Mouse (Mus musculus) frontal cortex, postnatal 36 days (tissue): ENCODE data around the gene Hspb8.
"Not testable (repeated sequence)": the region's sequence is repeated elsewhere in the genome, so short reads cannot be mapped to it uniquely, and the experiment has no call there.

ENCODE experiments used
- DNase-seq, 2 experiments: peaks; one replicate each; pipeline ENCODE4 v3.0.0; 2022; ENCODE audit warnings: low spot score in 2 of 2

Gene Hspb8

DNA sequence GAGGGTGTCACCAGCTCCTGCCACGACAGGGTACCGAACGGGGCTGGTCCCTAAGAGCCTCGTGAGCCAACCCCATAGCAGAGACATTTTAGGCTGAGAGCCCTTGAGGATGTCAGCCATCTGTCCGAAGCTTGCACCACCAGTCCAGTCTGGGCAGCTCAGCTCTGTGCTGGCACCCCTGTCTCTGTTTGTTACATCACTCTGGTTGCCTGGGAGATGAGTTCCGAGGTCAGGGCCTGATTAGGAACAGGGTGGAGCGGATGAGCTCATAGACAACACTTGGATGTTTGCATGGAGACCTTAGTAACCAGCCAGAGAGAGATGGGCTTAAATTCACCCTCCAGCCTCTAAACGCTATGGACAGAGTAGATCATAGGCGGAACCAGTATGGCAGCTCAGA, 30.1 kb downstream of the Hspb8 start:
- no peak for DNase-seq

DNA sequence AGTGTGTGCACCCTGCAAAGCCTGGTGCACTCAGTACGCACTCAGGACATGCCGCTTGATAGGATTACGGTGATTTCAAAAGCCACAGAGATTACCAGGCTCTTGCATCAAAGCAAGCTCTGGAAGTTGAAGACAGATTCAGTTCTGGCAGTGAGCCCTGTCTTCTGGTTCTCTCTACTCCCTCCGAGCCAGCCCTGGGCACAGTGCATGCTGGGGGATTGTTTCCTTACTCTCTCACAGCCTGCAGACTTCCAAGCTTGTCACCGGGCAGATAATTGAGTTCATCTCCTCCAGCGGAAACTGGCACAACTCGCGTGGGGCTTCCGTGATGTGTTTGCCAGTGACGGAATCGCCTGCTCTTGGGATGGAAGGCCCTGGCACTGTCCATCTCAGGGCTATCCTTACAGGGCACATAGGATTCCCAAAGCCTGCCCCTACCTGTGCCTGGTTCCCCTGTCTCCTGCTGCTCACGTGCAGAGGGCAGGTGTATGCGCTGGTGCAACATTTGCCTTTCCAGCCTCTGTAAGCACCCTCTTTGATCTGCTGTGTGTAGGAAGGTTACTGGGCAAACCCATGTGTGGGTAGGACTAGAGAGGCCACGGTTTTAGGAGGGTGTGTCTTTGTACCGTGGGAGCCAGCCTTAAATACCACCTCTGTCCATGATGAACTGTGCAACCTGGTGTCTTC, 32.7 kb downstream of the Hspb8 start:
- peak; percentile 28 to 61 for DNase-seq

DNA sequence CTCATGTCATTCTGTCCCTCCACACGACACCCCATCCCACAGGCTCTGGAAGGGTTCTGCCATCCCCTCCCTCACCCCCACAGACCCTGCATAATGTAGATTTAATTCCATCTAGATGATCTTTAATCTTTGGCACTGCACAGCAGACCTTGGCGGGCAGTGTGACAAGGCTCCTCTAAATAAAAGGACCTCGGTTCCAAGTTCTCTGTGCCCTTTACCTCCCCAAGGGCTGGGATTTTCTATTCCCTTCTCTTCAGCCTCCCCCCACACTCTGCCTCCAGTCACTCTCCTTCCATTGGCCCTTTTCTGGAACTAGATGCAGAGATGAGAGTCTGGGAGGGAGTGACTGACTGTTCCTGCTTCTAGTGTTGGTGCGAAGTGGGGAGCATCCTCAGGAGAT, 33.3 kb downstream of the Hspb8 start:
- no peak for DNase-seq

DNA sequence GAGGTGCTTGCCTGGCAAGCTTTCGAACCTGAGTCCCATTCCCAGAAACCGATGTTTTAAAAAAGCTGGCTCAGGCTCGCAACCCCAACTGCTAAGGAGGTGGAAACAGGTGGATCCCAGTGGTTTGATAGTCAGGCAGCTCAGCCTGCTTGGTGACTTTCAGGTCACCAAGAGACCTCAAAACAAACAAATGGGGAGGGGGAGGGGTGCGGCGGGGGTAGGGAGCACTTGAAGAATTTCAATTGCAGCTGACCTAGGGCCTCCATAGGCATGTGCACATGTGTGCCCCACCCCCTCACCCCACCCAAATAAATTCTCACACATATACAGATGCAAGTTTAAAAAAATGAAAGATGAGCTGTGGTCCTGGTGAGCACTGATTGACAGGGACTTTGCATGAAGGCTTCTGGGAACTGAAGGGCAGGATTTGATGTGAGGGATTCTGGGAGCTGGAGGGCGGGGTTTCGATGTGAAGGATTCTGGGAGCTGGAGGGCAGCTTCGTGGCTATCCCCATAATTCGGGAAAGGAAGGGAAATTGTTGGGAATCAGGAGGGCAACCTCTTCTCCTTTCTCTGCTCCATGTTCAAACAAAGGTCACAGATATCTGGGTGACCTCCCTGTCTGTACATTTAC, 35.2 kb downstream of the Hspb8 start:
- DNase-seq = no peak

DNA sequence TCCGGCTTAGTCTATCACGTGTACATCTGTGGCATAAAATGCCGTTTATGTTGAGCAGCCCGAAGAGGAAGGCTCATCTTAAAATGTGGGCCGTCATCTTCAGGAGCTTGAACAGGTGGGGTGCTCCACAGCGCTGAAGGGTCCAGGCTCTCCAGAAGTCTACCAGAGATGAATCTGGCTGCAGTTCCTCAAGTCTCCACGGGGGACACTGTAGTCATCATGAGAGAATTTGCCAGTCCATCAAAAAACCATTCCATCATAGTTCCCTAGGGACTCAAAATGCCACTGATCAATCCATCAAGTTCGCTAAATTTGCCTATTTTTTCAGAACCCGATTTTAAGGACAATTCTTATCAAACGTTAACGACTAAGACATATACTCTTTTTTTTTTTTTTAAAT, 36.6 kb downstream of the Hspb8 start:
- peak; percentile 49 to 51 for DNase-seq

DNA sequence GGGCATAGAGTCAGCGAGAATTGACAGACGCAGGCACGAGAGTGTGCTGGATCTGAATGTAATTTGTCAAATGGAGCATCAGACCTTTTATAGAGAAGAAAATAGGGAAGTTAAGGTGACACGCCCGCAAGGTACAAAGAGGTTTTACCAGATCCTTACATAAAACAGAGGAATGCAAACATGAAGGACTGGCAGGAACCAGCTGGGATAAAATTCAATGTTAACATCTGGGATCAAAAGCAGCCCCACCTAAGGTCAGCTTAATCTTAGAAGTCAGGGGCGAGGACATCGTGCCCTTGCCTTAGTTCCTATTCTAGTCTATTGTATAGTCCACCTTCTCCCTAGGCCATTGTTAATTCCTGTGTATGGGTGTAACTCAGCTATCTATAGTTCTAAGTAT, 40.0 kb downstream of the Hspb8 start:
- DNase-seq = not testable (repeated sequence)

DNA sequence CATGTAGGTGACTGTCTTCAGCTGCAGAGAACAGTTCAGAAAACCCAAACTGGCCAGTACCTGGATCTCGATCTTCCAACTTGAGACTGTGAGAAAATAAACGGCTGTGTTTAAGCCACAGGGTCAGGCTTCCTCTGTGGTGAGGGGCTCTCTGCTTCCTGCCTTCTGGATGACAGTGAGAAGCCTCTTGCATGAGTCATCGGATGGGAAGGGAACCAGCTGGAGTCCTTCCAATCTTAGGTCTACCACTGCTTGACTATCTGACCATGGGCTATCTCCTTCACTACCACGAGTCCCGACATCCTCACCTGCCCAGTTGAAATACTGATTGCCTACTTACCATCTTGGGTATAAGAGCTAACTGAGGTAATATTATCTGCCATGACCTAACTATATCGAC, 40.9 kb downstream of the Hspb8 start:
- DNase-seq = no peak

DNA sequence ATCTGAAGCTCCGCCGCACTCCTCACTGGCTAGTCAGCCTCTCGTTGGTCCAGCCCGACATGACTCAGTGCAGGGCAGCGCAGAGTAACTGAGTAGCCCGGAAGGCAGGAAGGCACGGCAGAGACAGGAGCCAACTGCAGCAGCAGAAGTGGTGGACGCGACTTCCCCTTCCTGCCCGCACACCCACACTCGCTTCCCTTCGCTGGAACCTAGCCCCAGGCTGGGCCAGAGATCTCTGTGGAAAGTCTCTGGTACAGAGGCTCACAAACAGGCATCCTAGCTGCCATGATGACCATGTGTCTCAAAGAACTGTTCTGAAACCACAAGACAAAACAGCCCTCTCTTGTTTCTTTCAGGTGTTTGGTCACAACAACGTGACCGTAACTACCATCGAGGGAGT, 41.4 kb downstream of the Hspb8 start:
- no peak for DNase-seq

DNA sequence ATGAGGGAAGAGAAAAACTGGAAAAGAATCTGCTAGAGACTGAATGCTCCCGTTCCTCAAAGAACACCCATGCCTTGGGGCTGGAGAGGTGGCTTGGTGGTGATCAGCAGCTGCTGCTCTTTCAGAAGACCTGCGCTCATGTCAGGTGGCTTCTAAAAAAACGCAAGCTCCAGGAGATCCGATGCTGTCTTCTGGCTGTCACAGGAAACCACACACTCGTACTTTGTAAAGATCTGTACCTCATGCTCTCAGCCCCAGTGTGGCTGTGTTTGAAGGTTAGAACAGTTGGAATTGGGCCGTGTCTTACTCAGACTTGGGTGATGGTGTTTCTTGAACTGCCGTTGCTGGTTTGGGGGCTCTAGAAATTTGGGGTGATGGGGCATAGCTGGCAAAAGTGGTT, 42.3 kb downstream of the Hspb8 start:
- DNase-seq = no peak

DNA sequence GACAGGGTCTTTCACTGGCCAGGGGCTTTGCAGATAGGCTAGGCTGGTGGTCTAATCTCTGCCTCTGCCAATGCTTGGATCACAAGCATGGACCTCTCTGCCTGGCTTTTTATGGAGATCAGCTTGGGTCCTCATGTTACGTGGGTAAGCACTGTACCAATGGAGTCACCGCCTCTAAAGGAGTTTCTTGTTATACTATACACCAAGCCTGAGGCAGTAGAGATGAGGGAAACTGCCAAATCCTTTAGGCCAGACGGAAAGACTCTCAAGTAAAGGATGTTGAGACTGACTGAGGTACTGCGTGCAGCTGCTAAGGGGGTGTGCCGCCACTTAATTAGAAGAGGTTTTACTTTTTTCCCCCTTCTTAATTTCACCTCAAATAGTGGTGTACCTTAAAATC, 43.8 kb downstream of the Hspb8 start:
- no peak for DNase-seq

DNA sequence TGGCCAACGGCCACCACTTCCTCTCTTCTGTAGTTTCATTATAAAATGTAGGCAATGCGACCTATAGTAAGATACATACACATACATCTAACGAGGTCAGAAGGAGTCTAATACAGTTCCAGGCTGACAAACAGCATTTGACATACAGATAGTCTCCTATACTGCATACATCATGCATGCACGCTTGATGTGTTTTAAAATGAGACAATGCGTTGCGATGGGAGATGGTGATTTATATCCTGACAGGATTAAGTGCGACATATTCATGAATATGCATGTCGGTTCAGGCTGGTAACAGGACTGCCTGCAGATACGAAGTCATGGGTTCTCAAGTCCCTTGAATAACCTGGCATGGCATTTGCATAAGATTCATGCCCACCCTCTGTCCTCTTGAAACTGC, 54.7 kb downstream of the Hspb8 start:
- DNase-seq = no peak

DNA sequence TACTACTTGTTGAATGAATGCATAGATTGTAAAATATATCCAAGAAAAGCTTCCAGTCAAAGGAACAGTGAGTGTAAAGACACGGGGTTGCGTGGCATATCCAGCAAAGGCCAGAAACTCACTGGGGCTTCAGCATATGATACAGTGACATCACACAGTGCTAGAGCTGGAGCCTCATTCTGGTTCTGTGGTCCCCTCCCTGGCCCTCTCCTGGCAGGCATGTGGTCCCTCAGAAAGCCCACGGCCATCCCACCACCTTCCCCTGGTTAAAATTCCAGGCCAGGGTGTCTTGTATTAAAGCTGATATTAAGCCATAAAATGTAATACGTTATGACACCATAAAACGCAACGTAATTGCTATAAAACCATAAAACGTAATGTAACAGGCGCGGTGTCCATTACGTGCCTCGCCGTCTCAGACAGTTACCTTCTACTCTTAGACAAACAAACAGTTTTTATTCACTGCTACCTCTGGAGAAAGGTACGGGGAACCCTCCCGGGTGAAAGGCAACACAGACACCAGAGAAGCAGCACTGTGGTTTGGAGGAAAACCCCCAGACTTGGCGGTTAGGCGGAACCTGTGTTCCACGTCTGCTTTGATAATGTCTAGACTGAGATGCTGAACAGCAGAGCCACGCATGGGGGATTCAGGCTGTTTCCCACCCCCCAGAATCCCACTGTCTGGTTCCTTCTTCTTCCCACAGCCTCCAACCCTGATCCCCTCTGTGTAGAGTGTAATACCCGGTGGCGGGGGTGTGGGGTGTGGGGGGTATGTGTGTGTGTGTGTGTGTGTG, 55.6 kb downstream of the Hspb8 start:
- no peak for DNase-seq

DNA sequence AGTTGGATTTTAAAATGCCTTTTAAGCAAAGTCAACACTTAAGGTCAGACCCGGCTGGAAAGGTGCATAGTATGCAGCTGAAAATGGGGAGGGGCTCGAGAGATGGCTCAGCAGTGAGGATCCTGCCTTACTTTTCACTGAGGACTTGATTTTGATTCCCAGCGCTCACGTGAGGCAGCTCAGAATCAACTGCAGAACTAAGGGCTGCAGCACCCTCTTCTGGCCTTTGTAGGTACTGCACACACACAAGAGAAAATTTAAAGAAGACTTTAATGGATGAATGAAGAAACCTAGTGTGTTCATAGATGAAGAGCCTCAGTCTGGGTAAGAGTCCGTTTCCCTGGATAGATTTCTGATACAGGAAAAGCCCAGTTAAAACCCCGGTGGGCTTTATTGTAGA, 61.3 kb downstream of the Hspb8 start:
- no peak for DNase-seq

DNA sequence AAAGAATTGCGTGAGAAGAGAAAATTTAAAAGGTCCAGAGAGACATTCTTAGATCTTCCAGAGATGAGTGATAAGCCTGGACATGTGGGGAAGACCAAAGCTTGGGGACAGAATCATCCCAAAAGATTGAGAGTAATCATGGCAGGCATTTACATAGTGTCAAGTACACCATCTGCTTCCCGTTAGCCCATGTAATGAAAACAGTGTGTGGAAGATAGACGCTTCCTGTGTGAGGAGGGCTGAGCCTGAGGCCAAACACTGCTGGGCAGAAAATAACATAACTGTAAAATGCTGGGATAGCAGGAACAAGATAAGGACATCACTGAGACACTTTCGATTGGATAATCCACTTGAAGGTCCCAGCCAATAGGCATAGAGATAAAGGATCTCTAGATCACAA, 61.9 kb downstream of the Hspb8 start:
- DNase-seq = no peak
